Mouse (Mus musculus) embryonic facial prominence, embryonic 15.5 days (tissue): Measurements from ENCODE around the gene Sult2a1. TPM values are rescaled to one million over a fixed set of nuclear protein-coding genes. Genes with fewer than 3 reads are reported as not detected.
"Not testable (repeated sequence)": the region's sequence is repeated elsewhere in the genome, so short reads cannot be mapped to it uniquely, and the experiment has no call there.

Experiments
- ATAC-seq: fragments of 200-750 bp; cut with Nextera tagmentation; 2 replicates; pipeline ENCODE4 v1.8.0; 2017; ENCODE audit warnings: low read depth, moderate TSS enrichment; ENCODE audit not compliant: insufficient number of reproducible peaks, low FRiP score, low TSS enrichment
- H3K27ac ChIP-seq: fragments of 300-500 bp; sonication (generic); replicated peaks from 2 replicates; pipeline ENCODE4 v1.5.1; 2015; ENCODE audit warnings: mild to moderate bottlenecking, inconsistent platforms
- H3K27me3 ChIP-seq: fragments of 300-500 bp; sonication (generic); 2 replicates; pipeline ENCODE4 v1.6.1; 2015; ENCODE audit warnings: inconsistent platforms
- H3K36me3 ChIP-seq: fragments of 300-500 bp; sonication (generic); 2 replicates; pipeline ENCODE4 v1.6.1; 2015; ENCODE audit warnings: mild to moderate bottlenecking, inconsistent platforms
- H3K4me1 ChIP-seq: fragments of 300-500 bp; sonication (generic); 2 replicates; pipeline ENCODE4 v1.6.1; 2015; ENCODE audit warnings: inconsistent platforms
- H3K4me2 ChIP-seq: fragments of 300-500 bp; sonication (generic); replicated peaks from 2 replicates; pipeline ENCODE4 v1.6.1; 2015; ENCODE audit warnings: mild to moderate bottlenecking, inconsistent platforms
- H3K4me3 ChIP-seq: fragments of 300-500 bp; sonication (generic); replicated peaks from 2 replicates; pipeline ENCODE4 v1.5.1; 2015; ENCODE audit warnings: mild to moderate bottlenecking, inconsistent platforms
- H3K9ac ChIP-seq: fragments of 300-500 bp; sonication (generic); 2 replicates; pipeline ENCODE4 v1.6.1; 2015; ENCODE audit warnings: inconsistent platforms
- H3K9me3 ChIP-seq: fragments of 300-500 bp; sonication (generic); replicated peaks from 2 replicates; pipeline ENCODE4 v1.6.1; 2016; ENCODE audit warnings: inconsistent platforms
- WGBS: fragments of 180-500 bp; shearing (Covaris S2); methylation state at CpG from one replicate; pipeline ENCODE4 v1.1.7; 2015; 5-methylcytosine and 5-hydroxymethylcytosine counted together
- polyA plus RNA-seq: library from polyadenylated mRNA; unstranded; fragments of >200 nt; fragmentation: Nextera tagmentation; extraction: Ambion mirVana; gene quantifications from 2 replicates; pipeline ENCODE4 v1.2.1, GENCODE M21; 2015

The Sult2a1 gene
- not detected in 2 replicates for polyA plus RNA-seq

DNA sequence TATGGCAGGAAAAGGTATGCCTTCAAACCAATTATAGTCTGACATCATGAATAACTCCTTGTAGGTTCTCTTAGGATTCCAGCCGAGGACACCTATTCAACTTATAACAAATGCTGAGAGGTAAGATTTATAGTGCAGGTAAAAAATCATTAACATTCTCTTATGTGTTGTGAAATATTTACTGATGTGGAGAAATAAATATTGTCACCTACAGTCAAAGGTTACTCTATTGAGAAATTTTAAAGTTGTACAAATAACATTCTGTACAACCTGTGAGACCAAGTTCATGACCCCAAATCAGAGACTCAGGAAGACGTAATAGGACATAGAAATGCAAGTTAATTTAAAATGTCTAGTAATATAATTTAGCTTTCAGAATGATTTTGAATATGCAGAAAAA is at the start of gene Sult2a1:
Sult2a1 (minus strand) TSS at position 101 of the 400 bp plus-strand sequence.
- H3K9me3 ChIP-seq, ATAC-seq, H3K4me3 ChIP-seq, H3K36me3 ChIP-seq, H3K9ac ChIP-seq, H3K4me2 ChIP-seq, H3K27ac ChIP-seq, H3K4me1 ChIP-seq, H3K27me3 ChIP-seq: not testable (repeated sequence)
- WGBS, result 71% methylated on average over 1 of the region's 2 CpGs

- WGBS, result 93% methylated on average over 1 of the region's 1 CpGs
Measured at GRCm38 (mm10) chr7:13813913-13814312, 23.3 kb downstream of the Sult2a1 start.

More at GRCm38 (mm10) chr7:13813913-13814312, 23.3 kb downstream of the Sult2a1 start:
- H3K27me3 ChIP-seq, result no peaks in the 10 kb centered on the region
- ATAC-seq, result no peak
- H3K4me1 ChIP-seq, result no peaks in the 10 kb centered on the region
- no peak overlapping the region for H3K4me3 ChIP-seq
- no peak overlapping the region for H3K4me2 ChIP-seq
- H3K36me3 ChIP-seq, result no peaks in the 10 kb centered on the region
- no peak overlapping the region for H3K9ac ChIP-seq
- H3K27ac ChIP-seq, result no peak overlapping the region
- H3K9me3 ChIP-seq, result 0 out of 2 replicates have a peak, but pooled peaks cover 7% of the 10 kb centered on the region

Other genes starting within 250 kb of the Sult2a1 start
- not detected in 2 replicates for gene Sult2a5, start 213.4 kb downstream of the Sult2a1 start, polyA plus RNA-seq
- gene Sult2a2, start 103.9 kb downstream of the Sult2a1 start, polyA plus RNA-seq, result not detected in 2 replicates
- not detected in 2 replicates for gene Sult2a4, start 152.2 kb upstream of the Sult2a1 start, polyA plus RNA-seq